In genomic region chr5:33720852-33721490, GRCm38 (mm10) we compare ENCODE assay signal across 8 mouse cellular contexts. TPM values are rescaled to one million over a fixed set of nuclear protein-coding genes. Genes with fewer than 3 reads are reported as not detected.
DNase-seq lines count a peak whose midpoint lies in the region; ATAC-seq and TF ChIP-seq lines count a peak whose summit lies in the region.

No protein-coding gene starts in this region.

- no peak for TF ChIP-seq CTCF in cortical plate, adult 2 months (IDR thresholded peaks at IDR 0.05; ENCODE audit: extremely low read depth, insufficient read depth, low read length)

- no peak for TF ChIP-seq POLR2A in cortical plate, adult 2 months (IDR thresholded peaks at IDR 0.05; ENCODE audit: extremely low read depth, insufficient read depth, low read length)

- WGBS in kidney, embryonic 15.5 days: 11% methylated on average over 8 of the region's 8 CpGs
- 10% methylated on average over 8 of the region's 8 CpGs for WGBS in hindbrain, embryonic 15.5 days
- WGBS in midbrain, embryonic 15.5 days: 9% methylated on average over 8 of the region's 8 CpGs

- no peak overlapping the region for H3K9ac ChIP-seq in kidney, embryonic 15.5 days
- peak overlapping the region; percentile 63; the same call in 1 of the 2 replicates for H3K9ac ChIP-seq in hindbrain, embryonic 15.5 days
- H3K9ac ChIP-seq in midbrain, embryonic 15.5 days: 0 out of 2 replicates have a peak overlapping the region, but pooled peaks have one; percentile 50

- H3K4me1 ChIP-seq in kidney, embryonic 15.5 days: peaks cover 53% of the 10 kb centered on the region
- no peaks in the 10 kb centered on the region for H3K4me1 ChIP-seq in cortical plate, adult 2 months (ENCODE audit: control insufficient read depth, insufficient read depth, low read length)
- peaks cover 30% of the 10 kb centered on the region for H3K4me1 ChIP-seq in hindbrain, embryonic 15.5 days (replicated peaks)
- peaks cover 34% of the 10 kb centered on the region for H3K4me1 ChIP-seq in midbrain, embryonic 15.5 days

- H3K27ac ChIP-seq in kidney, embryonic 15.5 days: peak overlapping the region; percentile 78; the same call in 1 of the 2 replicates
- no peak overlapping the region for H3K27ac ChIP-seq in cortical plate, adult 2 months (ENCODE audit: insufficient read depth, low read length)
- no peak overlapping the region for H3K27ac ChIP-seq in hindbrain, embryonic 15.5 days (replicated peaks)
- no peak overlapping the region for H3K27ac ChIP-seq in midbrain, embryonic 15.5 days

- no peak for ATAC-seq in kidney, embryonic 15.5 days (replicated peaks; ENCODE audit: low FRiP score)
- no peak for ATAC-seq in hindbrain, embryonic 15.5 days (ENCODE audit: low FRiP score, low read depth)
- no peak for ATAC-seq in midbrain, embryonic 15.5 days (replicated peaks)

- peak overlapping the region; percentile 98 for H3K4me2 ChIP-seq in kidney, embryonic 15.5 days
- H3K4me2 ChIP-seq in hindbrain, embryonic 15.5 days: peak overlapping the region; percentile 93
- peak overlapping the region; percentile 91 for H3K4me2 ChIP-seq in midbrain, embryonic 15.5 days

- H3K4me3 ChIP-seq in kidney, embryonic 15.5 days (replicated peaks): peak overlapping the region; percentile 78
- H3K4me3 ChIP-seq in cortical plate, adult 2 months (ENCODE audit: insufficient read depth, low read length): peak overlapping the region; percentile 52; the same call in 1 of the 2 replicates
- peak overlapping the region; percentile 53 for H3K4me3 ChIP-seq in hindbrain, embryonic 15.5 days
- H3K4me3 ChIP-seq in midbrain, embryonic 15.5 days: peak overlapping the region; percentile 51

- no peak for DNase-seq in kidney, adult 11 months
- DNase-seq in cerebellum, postnatal 25 days: no peak
- no peak for DNase-seq in right cerebral cortex, postnatal 14 days
- DNase-seq in urinary bladder, postnatal 14 days (ENCODE audit: low spot score): no peak

- H3K27me3 ChIP-seq in kidney, embryonic 15.5 days: peaks cover 43% of the 10 kb centered on the region
- 0 out of 2 replicates have a peak, but pooled peaks cover 4% of the 10 kb centered on the region for H3K27me3 ChIP-seq in hindbrain, embryonic 15.5 days
- H3K27me3 ChIP-seq in midbrain, embryonic 15.5 days (replicated peaks): peaks cover 42% of the 10 kb centered on the region

- no peaks in the 10 kb centered on the region for H3K9me3 ChIP-seq in kidney, embryonic 15.5 days (replicated peaks)
- no peaks in the 10 kb centered on the region for H3K9me3 ChIP-seq in hindbrain, embryonic 15.5 days
- no peaks in the 10 kb centered on the region for H3K9me3 ChIP-seq in midbrain, embryonic 15.5 days

- no peaks in the 10 kb centered on the region for H3K36me3 ChIP-seq in kidney, embryonic 15.5 days
- H3K36me3 ChIP-seq in hindbrain, embryonic 15.5 days: no peaks in the 10 kb centered on the region
- no peaks in the 10 kb centered on the region for H3K36me3 ChIP-seq in midbrain, embryonic 15.5 days (replicated peaks)

RNA-seq across cellular contexts. Expression of gene Fgfr3, which starts 0.5 kb away (rescaled TPM):
- polyA plus RNA-seq in kidney, embryonic 15.5 days (2015; fragmentation: Nextera tagmentation; extraction: Ambion mirVana): 16.2 and 17.4 TPM in 2 replicates
- 150 and 169 TPM in 2 replicates for polyA plus RNA-seq in cortical plate, adult 2 months (2012; rRNA removed)
- polyA plus RNA-seq in hindbrain, embryonic 15.5 days (2015; fragmentation: Nextera tagmentation; extraction: Ambion mirVana): 39.4 and 40.5 TPM in 2 replicates
- 20.9 and 21.4 TPM in 2 replicates for polyA plus RNA-seq in midbrain, embryonic 15.5 days (2015; fragmentation: Nextera tagmentation; extraction: Ambion mirVana)
